Mouse (Mus musculus) induced T-regulatory cell, adult 2 months (primary cell): Measurements from ENCODE around the gene Inpp5b.
"Not testable (repeated sequence)": the region's sequence is repeated elsewhere in the genome, so short reads cannot be mapped to it uniquely, and the experiment has no call there.

ENCODE experiments used
- DNase-seq: peaks from one replicate; pipeline ENCODE4 v3.0.0-alpha.2; 2012; ENCODE audit warnings: low read depth

The Inpp5b gene

GRCm38 (mm10) chr4:124741376-124742343, at the start of gene Inpp5b:
Gene Inpp5b, plus strand, starts transcription at chr4:124741850.
- DNase-seq, result peak; percentile 66

DNA sequence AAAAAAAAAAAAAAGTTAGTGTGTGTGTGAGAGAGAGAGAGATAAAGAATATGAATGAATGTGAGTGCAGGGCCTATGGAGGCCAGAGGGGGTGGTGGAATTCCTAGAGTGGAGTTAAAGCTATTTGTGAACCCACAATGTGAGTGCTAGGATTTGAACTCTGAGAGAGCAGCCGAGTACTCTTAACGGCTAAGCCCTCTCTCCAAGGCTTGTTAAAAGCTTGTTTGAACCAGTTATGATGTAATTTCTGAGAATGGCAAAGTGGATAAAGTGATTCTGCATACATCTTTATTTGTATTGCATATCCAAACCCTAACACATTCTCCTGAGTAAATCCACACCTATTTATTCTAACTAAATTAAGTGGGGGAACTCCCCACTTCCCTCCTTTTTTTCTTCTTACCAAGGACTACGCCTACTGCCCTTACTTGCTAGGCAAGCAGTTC, 49.2 kb upstream of the Inpp5b start:
- peak; percentile 42 for DNase-seq

DNA sequence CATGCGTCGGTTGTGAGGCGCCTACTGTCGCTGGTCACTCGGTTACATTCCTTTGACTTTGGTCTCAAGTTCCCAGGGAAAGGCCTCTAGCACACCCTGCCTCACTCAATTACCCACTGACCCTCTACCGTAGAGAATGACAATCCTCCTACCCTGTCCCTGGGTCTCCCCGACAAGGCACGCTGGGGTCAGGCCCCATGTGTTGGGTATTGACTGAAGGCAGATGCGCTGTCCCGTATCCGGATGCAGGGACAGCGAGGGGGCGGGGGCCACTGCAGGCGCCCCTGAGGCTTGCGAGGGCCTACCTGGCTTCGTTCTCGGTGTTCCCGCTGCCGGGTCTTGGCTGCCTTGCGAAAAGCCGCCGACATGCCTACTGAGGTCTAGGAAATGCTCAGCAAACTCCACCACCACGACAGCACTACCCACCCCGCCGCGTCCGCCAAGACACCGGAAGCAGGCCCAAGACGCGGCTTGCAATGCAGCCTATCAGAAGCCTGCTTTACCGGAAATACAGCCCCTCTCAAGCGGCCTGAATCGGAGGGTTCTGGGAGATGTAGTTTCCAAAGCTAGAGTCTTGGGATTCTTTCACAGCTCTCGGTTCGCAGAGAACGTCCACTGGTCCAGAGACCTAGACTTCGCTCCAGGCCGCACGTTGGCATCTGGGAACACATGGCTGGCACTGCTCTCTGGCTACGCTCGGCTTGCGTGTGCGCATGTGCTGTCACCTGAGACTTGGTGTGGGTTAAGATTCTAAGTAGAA, 48.3 kb upstream of the Inpp5b start, which contains the start of gene Utp11:
Gene Utp11 (minus strand): TSS at position 466 of the 760 bp plus-strand sequence.
- peak; percentile 94 for DNase-seq

GRCm38 (mm10) chr4:124694572-124694971, 47.1 kb upstream of the Inpp5b start:
- DNase-seq, result no peak

DNA sequence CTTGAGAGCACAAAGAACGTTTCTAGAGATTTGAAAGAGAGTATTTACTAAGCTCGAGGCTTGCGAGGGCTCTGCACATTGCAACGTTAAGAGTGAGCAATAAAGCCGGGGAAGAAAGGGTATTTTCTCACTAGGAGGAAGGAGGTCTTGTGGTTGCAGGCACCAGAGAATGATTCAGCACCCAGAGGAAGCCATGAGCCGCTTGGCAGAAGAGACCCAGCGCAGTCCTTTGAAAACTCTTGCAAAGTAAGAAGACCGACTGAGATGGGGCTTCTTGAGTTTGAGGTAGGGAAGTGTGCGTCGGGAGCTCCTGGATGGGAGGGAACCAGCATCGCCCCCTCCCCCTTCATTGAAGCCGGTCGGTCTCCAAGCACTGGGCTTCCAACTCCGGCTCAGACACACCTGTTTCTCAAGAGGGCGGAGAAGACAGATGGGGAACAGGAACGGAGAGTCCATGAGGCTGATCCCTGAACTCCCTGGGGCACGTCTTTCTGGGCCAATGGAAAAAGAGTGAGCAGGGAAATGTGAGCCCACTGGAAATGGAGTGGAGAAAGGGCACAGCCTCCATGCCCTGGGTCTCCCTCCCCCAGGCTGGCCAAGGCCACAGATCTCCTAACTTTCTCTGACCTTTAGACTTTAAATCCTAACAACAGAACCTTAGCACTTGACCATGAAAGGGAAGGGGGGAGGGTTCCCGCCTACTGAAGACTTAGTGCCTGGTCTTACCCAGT, 45.7 kb upstream of the Inpp5b start:
- DNase-seq, result peak; percentile 49

GRCm38 (mm10) chr4:124699791-124700190, 41.9 kb upstream of the Inpp5b start:
- DNase-seq, result no peak

- DNase-seq, result peak; percentile 82
Measured at GRCm38 (mm10) chr4:124700248-124700971, 41.2 kb upstream of the Inpp5b start, which contains the start of gene Fhl3. Gene Fhl3, plus strand, starts transcription at chr4:124700701.

- peak; percentile 60 for DNase-seq
Measured at GRCm38 (mm10) chr4:124701052-124701845, 40.4 kb upstream of the Inpp5b start.

DNA sequence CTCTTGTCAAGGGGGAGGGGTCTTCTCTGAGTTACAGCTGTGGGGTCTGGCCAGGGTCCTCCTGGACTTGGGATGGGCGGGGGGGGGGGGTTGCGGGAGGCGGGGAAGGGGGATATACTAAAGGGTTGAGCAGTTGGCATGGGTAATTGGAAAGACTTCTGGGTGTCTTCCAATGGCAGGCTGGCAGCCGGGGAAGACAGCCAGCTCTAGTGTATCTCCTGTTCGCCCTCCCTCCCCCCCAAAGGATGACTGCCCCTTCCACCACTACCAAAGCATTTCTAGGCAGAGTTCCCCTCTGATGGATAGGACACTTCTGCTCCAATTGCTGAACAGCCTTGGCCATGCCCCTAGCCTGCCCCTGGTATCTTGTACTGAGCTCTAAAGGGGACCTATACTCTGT, 39.7 kb upstream of the Inpp5b start:
- DNase-seq, result no peak

- no peak for DNase-seq
Measured at GRCm38 (mm10) chr4:124703406-124703805, 38.2 kb upstream of the Inpp5b start.

- peak; percentile 71 for DNase-seq
Measured at GRCm38 (mm10) chr4:124703881-124704796, 37.5 kb upstream of the Inpp5b start.

DNA sequence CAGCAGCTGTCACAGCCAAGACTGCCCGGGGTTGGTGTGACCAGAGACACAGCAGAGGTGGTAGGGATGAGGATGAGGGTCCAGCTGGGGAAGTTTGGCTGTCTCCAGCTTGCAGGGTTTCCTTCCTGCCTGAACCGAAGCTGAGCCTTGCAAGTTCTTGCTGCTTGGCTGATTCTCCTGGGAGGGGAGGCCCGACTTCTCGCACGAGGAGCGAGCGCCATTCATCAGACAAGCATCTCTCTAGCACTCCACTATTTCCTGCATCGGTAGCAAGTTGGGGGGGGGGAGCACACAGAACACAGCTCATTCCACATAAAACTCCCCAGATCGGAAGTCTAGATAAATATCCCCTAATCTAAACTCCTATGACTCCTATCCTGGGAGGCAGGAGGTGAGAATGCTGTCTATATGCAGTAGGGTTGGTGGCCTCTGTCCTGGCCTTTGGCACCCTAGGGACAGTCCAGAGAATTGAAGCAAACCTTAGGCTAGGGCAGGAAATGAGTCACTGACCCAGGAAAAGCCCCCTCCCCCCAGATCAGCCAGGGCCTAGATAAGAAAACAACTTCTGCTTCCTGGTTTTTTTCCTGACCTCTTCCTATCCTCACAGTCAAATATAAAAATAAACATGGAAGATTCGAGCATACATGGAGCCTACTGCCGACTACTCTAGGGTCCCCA, 36.7 kb upstream of the Inpp5b start:
- DNase-seq, result peak; percentile 26

GRCm38 (mm10) chr4:124705661-124706269, 35.9 kb upstream of the Inpp5b start:
- no peak for DNase-seq

GRCm38 (mm10) chr4:124707381-124708199, 34.1 kb upstream of the Inpp5b start:
- DNase-seq, result not testable (repeated sequence)

GRCm38 (mm10) chr4:124708200-124708517, 33.5 kb upstream of the Inpp5b start:
- DNase-seq, result not testable (repeated sequence)

DNA sequence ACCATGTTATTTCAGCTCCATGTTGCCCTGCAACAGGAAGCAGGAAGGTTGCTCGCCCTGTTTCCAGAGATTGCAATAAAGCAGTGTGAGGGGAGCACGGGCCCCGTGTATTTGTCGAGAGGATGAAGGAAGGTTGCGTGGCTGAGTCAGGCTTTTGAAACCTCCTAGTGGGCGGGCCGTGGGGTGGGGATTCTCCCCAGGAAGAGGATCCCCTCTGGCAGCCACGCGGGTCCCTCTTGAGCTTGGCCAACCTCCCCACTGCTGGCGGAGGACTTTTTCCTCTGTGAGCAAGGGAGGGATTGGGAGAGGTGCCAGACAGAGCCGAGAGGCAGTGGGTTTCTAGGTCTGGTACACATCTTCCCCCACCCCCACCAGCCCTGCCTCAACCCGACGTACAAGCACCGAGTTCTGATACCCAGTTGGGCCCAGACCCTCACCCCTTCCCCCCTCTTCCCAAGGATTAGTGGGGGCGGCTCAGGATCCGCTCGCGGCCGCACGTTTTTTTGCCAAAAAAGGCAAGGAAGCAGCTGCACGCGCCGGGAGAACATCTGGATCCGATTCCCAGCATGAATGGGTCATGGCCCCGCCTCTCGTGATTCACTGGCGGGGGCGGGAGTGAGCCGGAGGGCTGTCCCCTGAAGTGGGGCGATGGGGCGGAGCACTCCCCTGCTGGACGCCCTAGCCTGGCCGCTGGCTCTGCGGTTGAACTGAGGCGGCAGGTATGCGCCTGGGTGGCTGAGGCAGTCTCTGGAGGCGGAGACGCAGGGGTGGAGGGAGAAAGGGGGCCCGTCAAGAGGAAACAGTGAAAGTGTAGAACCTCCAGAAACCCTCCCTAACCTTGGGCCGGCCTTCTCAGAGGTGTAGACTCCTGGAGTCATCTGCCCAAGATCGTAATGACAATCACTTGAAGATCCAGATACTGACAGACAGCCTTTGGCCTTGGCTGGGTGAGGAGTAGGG, 32.9 kb upstream of the Inpp5b start:
- DNase-seq, result peak; percentile 85
